Mouse (Mus musculus): ENCODE results near the gene Slc24a3.
A peak's percentile ranks its signal among the peaks of the same experiment; 100 is the strongest.

Gene Slc24a3

GRCm38 (mm10) chr2:145288501-145288900, 120.9 kb downstream of the Slc24a3 start:
- peak in 1 of 2 experiments; percentile 9 for DNase-seq

GRCm38 (mm10) chr2:145291473-145291872, 123.9 kb downstream of the Slc24a3 start:
- DNase-seq = no peak

GRCm38 (mm10) chr2:145292196-145292595, 124.6 kb downstream of the Slc24a3 start:
- DNase-seq = no peak

GRCm38 (mm10) chr2:145292816-145293215, 125.3 kb downstream of the Slc24a3 start:
- no peak for DNase-seq

- no peak for DNase-seq
These were observed 129.4 kb downstream of the Slc24a3 start for GRCm38 (mm10) chr2:145296906-145297305.

- no peak for DNase-seq
These were observed 132.6 kb downstream of the Slc24a3 start for GRCm38 (mm10) chr2:145299914-145300699.

- DNase-seq = no peak
These were observed 139.8 kb downstream of the Slc24a3 start for GRCm38 (mm10) chr2:145307231-145307883.

- peak in 1 of 2 experiments; percentile 17 for DNase-seq
These were observed 151.4 kb downstream of the Slc24a3 start for GRCm38 (mm10) chr2:145318916-145319315.

- DNase-seq = no peak
These were observed 153.7 kb downstream of the Slc24a3 start for GRCm38 (mm10) chr2:145321287-145321686.

GRCm38 (mm10) chr2:145321755-145322154, 154.2 kb downstream of the Slc24a3 start:
- DNase-seq = no peak

- DNase-seq = no peak
These were observed 156.9 kb downstream of the Slc24a3 start for GRCm38 (mm10) chr2:145324477-145324876.

GRCm38 (mm10) chr2:145325852-145326251, 158.3 kb downstream of the Slc24a3 start:
- no peak for DNase-seq

GRCm38 (mm10) chr2:145326544-145326943, 159.0 kb downstream of the Slc24a3 start:
- DNase-seq = no peak

- DNase-seq = peak; percentile 16 to 33
These were observed 162.2 kb downstream of the Slc24a3 start for GRCm38 (mm10) chr2:145329756-145330155.

GRCm38 (mm10) chr2:145331525-145331924, 164.0 kb downstream of the Slc24a3 start:
- no peak for DNase-seq

- no peak for DNase-seq
These were observed 165.9 kb downstream of the Slc24a3 start for GRCm38 (mm10) chr2:145333466-145333865.

- DNase-seq = no peak
These were observed 168.9 kb downstream of the Slc24a3 start for GRCm38 (mm10) chr2:145336406-145336805.

- DNase-seq = no peak
These were observed 173.3 kb downstream of the Slc24a3 start for GRCm38 (mm10) chr2:145340816-145341215.

GRCm38 (mm10) chr2:145342956-145343355, 175.4 kb downstream of the Slc24a3 start:
- no peak for DNase-seq

- no peak for DNase-seq
These were observed 177.0 kb downstream of the Slc24a3 start for GRCm38 (mm10) chr2:145344521-145344920.

- no peak for DNase-seq
These were observed 186.2 kb downstream of the Slc24a3 start for GRCm38 (mm10) chr2:145353801-145354200.

- no peak for DNase-seq
These were observed 190.8 kb downstream of the Slc24a3 start for GRCm38 (mm10) chr2:145358236-145358942.

- no peak for DNase-seq
These were observed 196.1 kb downstream of the Slc24a3 start for GRCm38 (mm10) chr2:145363604-145364003.

- no peak for DNase-seq
These were observed 201.1 kb downstream of the Slc24a3 start for GRCm38 (mm10) chr2:145368701-145369100.
